Mouse (Mus musculus): Measurements from ENCODE around the gene Lmo2. TPM values are rescaled to one million over a fixed set of nuclear protein-coding genes. Genes with fewer than 3 reads are reported as not detected.

Lmo2 gene
- polyA plus RNA-seq, 1 experiment = not detected

DNA sequence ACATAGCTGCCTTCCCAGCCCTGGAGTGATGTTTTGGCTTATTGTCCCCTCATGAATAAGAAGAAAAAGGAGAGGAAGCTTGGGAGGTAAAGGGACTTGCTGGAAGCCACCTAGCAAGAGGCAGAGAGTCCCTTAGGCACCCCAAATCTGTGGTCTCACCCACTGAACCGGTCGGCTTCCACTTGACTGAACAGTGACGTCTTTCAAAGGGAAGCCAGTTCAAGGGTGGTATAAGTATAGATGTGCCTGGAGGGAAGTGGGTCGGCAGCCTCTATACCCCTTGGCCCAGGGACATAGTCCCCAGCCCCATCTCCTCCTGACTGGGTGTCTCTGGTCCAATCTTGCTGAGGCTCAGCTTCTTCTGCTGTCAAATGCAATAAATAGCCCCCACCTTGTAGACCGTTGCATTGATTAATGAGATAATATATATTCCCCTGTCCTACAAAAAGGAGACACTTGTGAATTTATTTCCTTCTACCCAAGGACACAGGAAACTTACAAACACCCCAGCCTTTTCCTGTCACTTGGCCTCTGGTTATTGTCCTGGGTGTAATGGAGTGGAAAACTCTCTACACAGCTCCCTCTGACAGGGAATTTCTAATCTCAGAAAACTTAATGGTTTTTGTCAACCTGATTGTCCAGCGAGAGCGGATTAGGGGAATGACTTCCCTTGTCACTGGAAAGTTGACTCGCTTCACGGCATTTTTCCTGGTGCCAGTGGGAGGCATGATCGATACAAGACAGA, 21.9 kb upstream of the Lmo2 start:
- peaks cover 44% of the 10 kb centered on the region for H3K27me3 ChIP-seq (ENCODE audit: control insufficient read depth, insufficient read depth, insufficient read length)
- TF ChIP-seq MYOG (IDR thresholded peaks at IDR 0.05; ENCODE audit: control insufficient read depth, extremely low read depth, insufficient read length) = no peak
- TF ChIP-seq USF1 (IDR thresholded peaks at IDR 0.05; ENCODE audit: low read depth) = no peak
- no peak overlapping the region for H3K4me3 ChIP-seq (ENCODE audit: insufficient read depth, poor library complexity, severe bottlenecking)
- H3K36me3 ChIP-seq (ENCODE audit: control insufficient read depth, insufficient read depth) = no peaks in the 10 kb centered on the region
- H3ac ChIP-seq (ENCODE audit: control insufficient read depth, insufficient read length, low read depth) = no peak overlapping the region
- no peaks in the 10 kb centered on the region for H3K79me2 ChIP-seq (ENCODE audit: control insufficient read depth, insufficient read depth)
- no peaks in the 10 kb centered on the region for H3K79me3 ChIP-seq (ENCODE audit: low read depth)

DNA sequence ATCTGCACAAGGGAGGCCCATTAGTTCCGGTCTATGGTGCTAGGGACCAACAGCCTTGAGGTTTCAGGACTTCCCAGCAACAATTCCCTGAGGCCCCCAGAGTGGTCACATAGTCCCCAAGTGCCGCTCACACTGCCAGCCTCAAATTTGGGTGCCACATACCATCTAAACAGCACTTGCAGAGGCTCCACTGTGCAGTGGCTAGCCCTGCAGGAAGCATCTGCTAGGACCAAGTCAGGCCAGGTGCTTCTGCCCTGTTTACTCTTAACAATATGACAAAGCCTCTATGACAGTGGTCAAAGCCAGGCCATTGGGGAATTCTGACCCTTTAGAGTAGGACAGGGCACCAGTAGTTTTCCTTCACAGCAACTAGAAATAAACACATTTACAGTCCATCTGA, 21.1 kb upstream of the Lmo2 start:
- no peak overlapping the region for H3ac ChIP-seq (ENCODE audit: control insufficient read depth, insufficient read length, low read depth)
- H3K4me3 ChIP-seq (ENCODE audit: insufficient read depth, poor library complexity, severe bottlenecking) = no peak overlapping the region
- no peaks in the 10 kb centered on the region for H3K36me3 ChIP-seq (ENCODE audit: control insufficient read depth, insufficient read depth)
- H3K27me3 ChIP-seq (ENCODE audit: control insufficient read depth, insufficient read depth, insufficient read length) = peaks cover 48% of the 10 kb centered on the region
- TF ChIP-seq CEBPB (IDR thresholded peaks at IDR 0.05; ENCODE audit: low read depth) = no peak
- no peak for TF ChIP-seq USF1 (IDR thresholded peaks at IDR 0.05; ENCODE audit: low read depth)
- TF ChIP-seq FOSL1 (IDR thresholded peaks at IDR 0.05; ENCODE audit: insufficient read depth, low read length, poor library complexity, severe bottlenecking) = no peak
- TF ChIP-seq MAX (IDR thresholded peaks at IDR 0.05) = no peak
- no peak for TF ChIP-seq CTCF (IDR thresholded peaks at IDR 0.05; ENCODE audit: control insufficient read depth, insufficient read depth, insufficient read length)
- no peak for TF ChIP-seq MYOG (IDR thresholded peaks at IDR 0.05; ENCODE audit: control insufficient read depth, extremely low read depth, insufficient read length)
- TF ChIP-seq MYOD1 (IDR thresholded peaks at IDR 0.05; ENCODE audit: control insufficient read depth, insufficient read length, low read depth) = no peak
- no peaks in the 10 kb centered on the region for H3K79me2 ChIP-seq (ENCODE audit: control insufficient read depth, insufficient read depth)
- no peaks in the 10 kb centered on the region for H3K79me3 ChIP-seq (ENCODE audit: low read depth)

DNA sequence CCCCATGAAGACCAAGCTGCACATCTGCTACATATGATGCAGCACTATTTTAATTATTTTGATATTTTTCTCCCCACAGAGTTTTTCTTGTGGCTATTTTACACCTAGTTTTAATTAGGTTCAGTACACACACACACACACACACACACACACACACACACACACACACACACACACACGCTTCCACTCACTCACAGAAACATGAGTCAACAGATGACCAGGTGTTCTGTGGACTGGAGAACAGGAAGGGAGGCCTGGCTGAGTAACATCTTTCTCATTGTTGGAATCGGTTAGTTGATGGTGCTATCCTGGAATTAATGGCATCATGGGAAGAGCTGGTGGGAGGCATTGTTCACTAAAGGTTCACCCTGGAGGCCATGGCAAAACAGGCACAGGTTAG, 20.1 kb upstream of the Lmo2 start:
- Histone ChIP-seq H3K79me2 (ENCODE audit: control insufficient read depth, insufficient read depth) (no peaks in the 10 kb centered on the region), H3ac (ENCODE audit: control insufficient read depth, insufficient read length, low read depth) (no peak overlapping the region), H3K27me3 (ENCODE audit: control insufficient read depth, insufficient read depth, insufficient read length) (peaks cover 42% of the 10 kb centered on the region), H3K79me3 (ENCODE audit: low read depth) (no peaks in the 10 kb centered on the region), H3K36me3 (ENCODE audit: control insufficient read depth, insufficient read depth) (no peaks in the 10 kb centered on the region), H3K4me3 (ENCODE audit: insufficient read depth, poor library complexity, severe bottlenecking) (no peak overlapping the region)
- TF ChIP-seq MAX (IDR thresholded peaks at IDR 0.05) = no peak
- TF ChIP-seq CTCF (IDR thresholded peaks at IDR 0.05; ENCODE audit: control insufficient read depth, insufficient read depth, insufficient read length) = no peak
- no peak for TF ChIP-seq FOSL1 (IDR thresholded peaks at IDR 0.05; ENCODE audit: insufficient read depth, low read length, poor library complexity, severe bottlenecking)
- no peak for TF ChIP-seq MYOG (IDR thresholded peaks at IDR 0.05; ENCODE audit: control insufficient read depth, extremely low read depth, insufficient read length)
- no peak for TF ChIP-seq MYOD1 (IDR thresholded peaks at IDR 0.05; ENCODE audit: control insufficient read depth, insufficient read length, low read depth)
- TF ChIP-seq CEBPB (IDR thresholded peaks at IDR 0.05; ENCODE audit: low read depth) = no peak
- no peak for TF ChIP-seq USF1 (IDR thresholded peaks at IDR 0.05; ENCODE audit: low read depth)

DNA sequence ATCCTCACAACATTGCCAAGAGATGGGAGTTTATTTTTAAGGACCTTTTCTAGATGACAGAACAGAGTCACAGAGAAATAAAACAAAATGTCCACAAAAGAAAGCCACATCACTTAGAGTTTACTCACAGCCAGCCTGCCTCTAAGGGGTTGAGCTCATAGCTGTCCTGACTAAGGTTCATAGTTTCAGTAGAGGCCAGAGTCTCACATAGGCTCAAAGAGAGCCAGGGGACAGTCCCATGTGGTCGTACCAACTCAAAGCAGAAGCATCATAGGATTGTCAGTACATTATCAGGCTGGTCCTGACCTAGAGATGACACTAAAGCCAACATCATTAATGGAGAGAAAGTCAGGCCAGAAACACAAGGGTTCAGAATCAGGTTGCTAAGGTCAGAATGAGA, 19.2 kb upstream of the Lmo2 start:
- Histone ChIP-seq H3K4me3 (ENCODE audit: insufficient read depth, poor library complexity, severe bottlenecking) (no peak overlapping the region), H3K27me3 (ENCODE audit: control insufficient read depth, insufficient read depth, insufficient read length) (peaks cover 40% of the 10 kb centered on the region), H3ac (ENCODE audit: control insufficient read depth, insufficient read length, low read depth) (no peak overlapping the region), H3K79me3 (ENCODE audit: low read depth) (no peaks in the 10 kb centered on the region), H3K79me2 (ENCODE audit: control insufficient read depth, insufficient read depth) (no peaks in the 10 kb centered on the region), H3K36me3 (ENCODE audit: control insufficient read depth, insufficient read depth) (no peaks in the 10 kb centered on the region)
- no peak for TF ChIP-seq CTCF (IDR thresholded peaks at IDR 0.05; ENCODE audit: control insufficient read depth, insufficient read depth, insufficient read length)
- no peak for TF ChIP-seq MYOD1 (IDR thresholded peaks at IDR 0.05; ENCODE audit: control insufficient read depth, insufficient read length, low read depth)
- TF ChIP-seq USF1 (IDR thresholded peaks at IDR 0.05; ENCODE audit: low read depth) = no peak
- no peak for TF ChIP-seq MYOG (IDR thresholded peaks at IDR 0.05; ENCODE audit: control insufficient read depth, extremely low read depth, insufficient read length)
- TF ChIP-seq MAX (IDR thresholded peaks at IDR 0.05) = no peak
- TF ChIP-seq CEBPB (IDR thresholded peaks at IDR 0.05; ENCODE audit: low read depth) = no peak
- no peak for TF ChIP-seq FOSL1 (IDR thresholded peaks at IDR 0.05; ENCODE audit: insufficient read depth, low read length, poor library complexity, severe bottlenecking)

DNA sequence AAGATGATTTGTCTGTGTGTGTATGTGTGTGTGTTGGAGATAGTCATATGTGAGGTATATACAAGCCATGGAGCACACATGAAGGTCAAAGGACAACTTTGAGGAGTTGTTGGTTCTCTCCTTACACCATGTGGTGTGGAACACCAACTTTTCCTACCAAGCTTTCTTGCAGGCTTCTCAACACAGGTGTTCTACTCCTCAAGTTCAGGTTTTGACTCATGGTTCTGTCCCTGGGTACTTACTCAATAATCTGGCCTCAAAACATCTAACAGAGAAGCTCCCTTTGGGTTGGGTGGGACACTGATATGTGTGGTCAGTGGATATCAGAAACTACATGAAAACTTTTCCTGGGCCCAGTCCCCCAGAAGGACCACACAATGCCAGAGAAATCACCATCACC, 18.8 kb upstream of the Lmo2 start:
- Histone ChIP-seq H3K4me3 (ENCODE audit: insufficient read depth, poor library complexity, severe bottlenecking) (no peak overlapping the region), H3K79me3 (ENCODE audit: low read depth) (no peaks in the 10 kb centered on the region), H3ac (ENCODE audit: control insufficient read depth, insufficient read length, low read depth) (no peak overlapping the region), H3K27me3 (ENCODE audit: control insufficient read depth, insufficient read depth, insufficient read length) (peaks cover 38% of the 10 kb centered on the region), H3K79me2 (ENCODE audit: control insufficient read depth, insufficient read depth) (no peaks in the 10 kb centered on the region), H3K36me3 (ENCODE audit: control insufficient read depth, insufficient read depth) (no peaks in the 10 kb centered on the region)
- TF ChIP-seq MAX (IDR thresholded peaks at IDR 0.05) = no peak
- no peak for TF ChIP-seq USF1 (IDR thresholded peaks at IDR 0.05; ENCODE audit: low read depth)
- TF ChIP-seq CEBPB (IDR thresholded peaks at IDR 0.05; ENCODE audit: low read depth) = no peak
- TF ChIP-seq FOSL1 (IDR thresholded peaks at IDR 0.05; ENCODE audit: insufficient read depth, low read length, poor library complexity, severe bottlenecking) = no peak
- TF ChIP-seq MYOG (IDR thresholded peaks at IDR 0.05; ENCODE audit: control insufficient read depth, extremely low read depth, insufficient read length) = no peak

DNA sequence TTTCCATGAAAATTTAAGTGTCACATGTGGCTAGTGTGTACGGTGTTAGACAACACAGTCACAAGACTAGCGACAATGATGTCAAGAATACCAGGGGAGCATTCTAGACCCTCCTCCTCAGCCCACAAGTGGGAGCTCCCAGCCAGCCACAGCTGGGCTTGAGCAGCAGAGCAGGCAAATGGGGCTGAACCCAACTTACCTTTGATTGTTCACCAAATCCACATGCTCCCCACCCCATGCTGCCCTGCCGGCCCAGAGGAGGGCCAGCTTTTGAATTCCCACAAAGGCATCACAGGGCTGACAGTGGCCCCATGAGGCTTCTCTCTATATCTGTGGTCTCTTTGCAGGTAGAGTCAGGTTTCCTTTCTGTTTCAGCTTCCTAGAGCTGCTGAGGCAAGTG, 16.7 kb upstream of the Lmo2 start:
- Histone ChIP-seq H3K79me2 (ENCODE audit: control insufficient read depth, insufficient read depth) (no peaks in the 10 kb centered on the region), H3K79me3 (ENCODE audit: low read depth) (no peaks in the 10 kb centered on the region), H3K27me3 (ENCODE audit: control insufficient read depth, insufficient read depth, insufficient read length) (peaks cover 47% of the 10 kb centered on the region), H3K36me3 (ENCODE audit: control insufficient read depth, insufficient read depth) (no peaks in the 10 kb centered on the region), H3ac (ENCODE audit: control insufficient read depth, insufficient read length, low read depth) (no peak overlapping the region), H3K4me3 (ENCODE audit: insufficient read depth, poor library complexity, severe bottlenecking) (no peak overlapping the region)
- TF ChIP-seq CEBPB (IDR thresholded peaks at IDR 0.05; ENCODE audit: low read depth) = no peak
- no peak for TF ChIP-seq MYOG (IDR thresholded peaks at IDR 0.05; ENCODE audit: control insufficient read depth, extremely low read depth, insufficient read length)
- no peak for TF ChIP-seq CTCF (IDR thresholded peaks at IDR 0.05; ENCODE audit: control insufficient read depth, insufficient read depth, insufficient read length)
- TF ChIP-seq MAX (IDR thresholded peaks at IDR 0.05) = no peak
- TF ChIP-seq USF1 (IDR thresholded peaks at IDR 0.05; ENCODE audit: low read depth) = no peak
- TF ChIP-seq MYOD1 (IDR thresholded peaks at IDR 0.05; ENCODE audit: control insufficient read depth, insufficient read length, low read depth) = no peak
- TF ChIP-seq FOSL1 (IDR thresholded peaks at IDR 0.05; ENCODE audit: insufficient read depth, low read length, poor library complexity, severe bottlenecking) = no peak
